Mouse (Mus musculus): ENCODE results near the gene Fgf3. TPM values are rescaled to one million over a fixed set of nuclear protein-coding genes. Genes with fewer than 3 reads are reported as not detected.

Fgf3 gene
- polyA plus RNA-seq, 1 experiment, result 0.27 TPM

GRCm38 (mm10) chr7:144796986-144797735 lies 40.7 kb upstream of the Fgf3 start:
- Histone ChIP-seq H3K27me3 (ENCODE audit: control insufficient read depth, insufficient read depth, low read length) (no peaks in the 10 kb centered on the region), H3K36me3 (ENCODE audit: control insufficient read depth, insufficient read depth, low read length) (no peaks in the 10 kb centered on the region), H3K27ac (ENCODE audit: insufficient read depth, low read length) (no peak overlapping the region), H3K4me3 (ENCODE audit: extremely low read depth, insufficient read depth, insufficient read length) (no peak overlapping the region), H3K4me1 (ENCODE audit: control insufficient read depth, insufficient read depth, insufficient read length) (no peaks in the 10 kb centered on the region)
- WGBS, result 88% methylated on average over 17 of the region's 17 CpGs
- TF ChIP-seq CTCF (IDR thresholded peaks at IDR 0.05; ENCODE audit: extremely low read depth, insufficient read depth, insufficient read length, insufficient replicate concordance), result no peak
- no peak for TF ChIP-seq POLR2A (IDR thresholded peaks at IDR 0.05; ENCODE audit: low read depth, low read length)
- DNase-seq (ENCODE audit: low read depth in 1 of 2, low spot score in 2 of 2), result no peak

GRCm38 (mm10) chr7:144798471-144798870 lies 39.4 kb upstream of the Fgf3 start:
- Histone ChIP-seq H3K27ac (ENCODE audit: insufficient read depth, low read length) (no peak overlapping the region), H3K4me1 (ENCODE audit: control insufficient read depth, insufficient read depth, insufficient read length) (no peaks in the 10 kb centered on the region), H3K27me3 (ENCODE audit: control insufficient read depth, insufficient read depth, low read length) (no peaks in the 10 kb centered on the region), H3K4me3 (ENCODE audit: extremely low read depth, insufficient read depth, insufficient read length) (no peak overlapping the region), H3K36me3 (ENCODE audit: control insufficient read depth, insufficient read depth, low read length) (no peaks in the 10 kb centered on the region)
- no peak for DNase-seq (ENCODE audit: low read depth in 1 of 2, low spot score in 2 of 2)
- TF ChIP-seq POLR2A (IDR thresholded peaks at IDR 0.05; ENCODE audit: low read depth, low read length), result no peak
- TF ChIP-seq CTCF (IDR thresholded peaks at IDR 0.05; ENCODE audit: extremely low read depth, insufficient read depth, insufficient read length, insufficient replicate concordance), result no peak
- 39% methylated on average over 1 of the region's 1 CpGs for WGBS

- H3K4me1 ChIP-seq (ENCODE audit: control insufficient read depth, insufficient read depth, insufficient read length), result no peaks in the 10 kb centered on the region
- no peak overlapping the region for H3K4me3 ChIP-seq (ENCODE audit: extremely low read depth, insufficient read depth, insufficient read length)
- WGBS, result 78% methylated on average over 6 of the region's 6 CpGs
- TF ChIP-seq POLR2A (IDR thresholded peaks at IDR 0.05; ENCODE audit: low read depth, low read length), result no peak
- no peak for TF ChIP-seq CTCF (IDR thresholded peaks at IDR 0.05; ENCODE audit: extremely low read depth, insufficient read depth, insufficient read length, insufficient replicate concordance)
- H3K27ac ChIP-seq (ENCODE audit: insufficient read depth, low read length), result no peak overlapping the region
- no peaks in the 10 kb centered on the region for H3K36me3 ChIP-seq (ENCODE audit: control insufficient read depth, insufficient read depth, low read length)
- H3K27me3 ChIP-seq (ENCODE audit: control insufficient read depth, insufficient read depth, low read length), result no peaks in the 10 kb centered on the region
- no peak for DNase-seq (ENCODE audit: low read depth in 1 of 2, low spot score in 2 of 2)
Observed at GRCm38 (mm10) chr7:144807036-144807435, 30.8 kb upstream of the Fgf3 start.

GRCm38 (mm10) chr7:144807976-144808577 lies 29.8 kb upstream of the Fgf3 start:
- no peak for DNase-seq (ENCODE audit: low read depth in 1 of 2, low spot score in 2 of 2)
- TF ChIP-seq POLR2A (IDR thresholded peaks at IDR 0.05; ENCODE audit: low read depth, low read length) (no peak), CTCF (IDR thresholded peaks at IDR 0.05; ENCODE audit: extremely low read depth, insufficient read depth, insufficient read length, insufficient replicate concordance) (no peak)
- Histone ChIP-seq H3K4me3 (ENCODE audit: extremely low read depth, insufficient read depth, insufficient read length) (no peak overlapping the region), H3K27me3 (ENCODE audit: control insufficient read depth, insufficient read depth, low read length) (no peaks in the 10 kb centered on the region), H3K36me3 (ENCODE audit: control insufficient read depth, insufficient read depth, low read length) (no peaks in the 10 kb centered on the region), H3K27ac (ENCODE audit: insufficient read depth, low read length) (no peak overlapping the region), H3K4me1 (ENCODE audit: control insufficient read depth, insufficient read depth, insufficient read length) (no peaks in the 10 kb centered on the region)
- 61% methylated on average over 4 of the region's 4 CpGs for WGBS

GRCm38 (mm10) chr7:144811521-144811920 lies 26.4 kb upstream of the Fgf3 start:
- H3K27me3 ChIP-seq (ENCODE audit: control insufficient read depth, insufficient read depth, low read length), result no peaks in the 10 kb centered on the region
- no peaks in the 10 kb centered on the region for H3K36me3 ChIP-seq (ENCODE audit: control insufficient read depth, insufficient read depth, low read length)
- H3K4me1 ChIP-seq (ENCODE audit: control insufficient read depth, insufficient read depth, insufficient read length), result no peaks in the 10 kb centered on the region
- no peak overlapping the region for H3K27ac ChIP-seq (ENCODE audit: insufficient read depth, low read length)
- DNase-seq (ENCODE audit: low read depth in 1 of 2, low spot score in 2 of 2), result no peak
- no peak overlapping the region for H3K4me3 ChIP-seq (ENCODE audit: extremely low read depth, insufficient read depth, insufficient read length)
- TF ChIP-seq CTCF (IDR thresholded peaks at IDR 0.05; ENCODE audit: extremely low read depth, insufficient read depth, insufficient read length, insufficient replicate concordance) (no peak), POLR2A (IDR thresholded peaks at IDR 0.05; ENCODE audit: low read depth, low read length) (no peak)
- 76% methylated on average over 4 of the region's 4 CpGs for WGBS

- no peaks in the 10 kb centered on the region for H3K27me3 ChIP-seq (ENCODE audit: control insufficient read depth, insufficient read depth, low read length)
- H3K4me3 ChIP-seq (ENCODE audit: extremely low read depth, insufficient read depth, insufficient read length), result no peak overlapping the region
- TF ChIP-seq POLR2A (IDR thresholded peaks at IDR 0.05; ENCODE audit: low read depth, low read length) (no peak), CTCF (IDR thresholded peaks at IDR 0.05; ENCODE audit: extremely low read depth, insufficient read depth, insufficient read length, insufficient replicate concordance) (no peak)
Observed at GRCm38 (mm10) chr7:144821901-144822300, 16.0 kb upstream of the Fgf3 start.

GRCm38 (mm10) chr7:144823988-144824387 lies 13.9 kb upstream of the Fgf3 start:
- H3K27ac ChIP-seq (ENCODE audit: insufficient read depth, low read length), result no peak overlapping the region
- DNase-seq (ENCODE audit: low read depth in 1 of 2, low spot score in 2 of 2), result no peak
- no peaks in the 10 kb centered on the region for H3K4me1 ChIP-seq (ENCODE audit: control insufficient read depth, insufficient read depth, insufficient read length)
- TF ChIP-seq POLR2A (IDR thresholded peaks at IDR 0.05; ENCODE audit: low read depth, low read length) (no peak), CTCF (IDR thresholded peaks at IDR 0.05; ENCODE audit: extremely low read depth, insufficient read depth, insufficient read length, insufficient replicate concordance) (no peak)
- no peak overlapping the region for H3K4me3 ChIP-seq (ENCODE audit: extremely low read depth, insufficient read depth, insufficient read length)
- no peaks in the 10 kb centered on the region for H3K27me3 ChIP-seq (ENCODE audit: control insufficient read depth, insufficient read depth, low read length)
- WGBS, result 75% methylated on average over 2 of the region's 2 CpGs
- no peaks in the 10 kb centered on the region for H3K36me3 ChIP-seq (ENCODE audit: control insufficient read depth, insufficient read depth, low read length)

More at GRCm38 (mm10) chr7:144821901-144822300, 16.0 kb upstream of the Fgf3 start:
- 52% methylated on average over 7 of the region's 7 CpGs for WGBS
- Histone ChIP-seq H3K4me1 (ENCODE audit: control insufficient read depth, insufficient read depth, insufficient read length) (no peaks in the 10 kb centered on the region), H3K27ac (ENCODE audit: insufficient read depth, low read length) (no peak overlapping the region), H3K36me3 (ENCODE audit: control insufficient read depth, insufficient read depth, low read length) (no peaks in the 10 kb centered on the region)
- DNase-seq (ENCODE audit: low read depth in 1 of 2, low spot score in 2 of 2), result no peak
